Mouse (Mus musculus): ENCODE results near the gene Lxn. TPM values are rescaled to one million over a fixed set of nuclear protein-coding genes. Genes with fewer than 3 reads are reported as not detected.
A peak's percentile ranks its signal among the peaks of the same experiment; 100 is the strongest.

Gene Lxn
- total and polyA plus RNA-seq, 3 experiments, result 2.6 to 11.0 (median 4.5) TPM

DNA sequence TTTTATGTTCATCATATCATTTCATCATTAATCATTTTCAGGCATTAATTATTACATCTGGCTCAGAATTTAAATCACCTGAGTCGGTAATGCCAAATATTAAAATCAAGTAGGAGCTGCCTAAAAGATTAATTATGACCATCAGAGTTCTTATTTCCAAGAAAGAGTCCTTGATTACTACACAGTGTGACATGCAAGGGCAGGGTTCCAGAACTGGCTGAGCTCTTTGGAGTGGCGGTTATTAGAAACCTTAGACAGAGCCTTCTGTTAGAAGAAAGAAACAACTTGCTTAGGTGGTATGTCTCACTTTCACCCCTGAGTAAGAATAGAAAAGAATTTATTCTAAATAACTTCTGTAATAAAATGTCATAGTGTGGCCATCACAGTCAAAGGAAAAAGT, 3.6 kb upstream of the Lxn start:
- 91% methylated on average over 2 of the region's 2 CpGs for WGBS

DNA sequence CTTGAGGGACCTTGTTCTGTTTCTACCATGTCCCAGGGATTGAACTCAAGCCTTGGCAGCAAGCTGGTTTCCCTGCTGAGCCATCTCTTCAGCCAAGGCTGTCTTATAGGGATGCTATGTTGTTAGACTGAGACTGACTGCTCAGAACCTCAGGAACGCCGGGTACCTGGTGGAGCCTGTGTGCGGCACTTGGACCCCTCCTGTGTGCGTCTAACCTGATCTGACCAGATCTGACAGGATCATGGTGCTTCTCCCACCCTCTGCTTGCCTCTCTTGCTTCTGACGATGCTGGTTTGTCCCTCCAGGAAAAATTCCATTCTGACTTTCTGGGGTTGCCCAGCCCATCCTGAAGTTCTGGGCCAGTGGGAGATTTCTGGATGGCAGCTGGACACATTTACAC, 2.9 kb upstream of the Lxn start:
- Histone ChIP-seq H3K27me3 (ENCODE audit: control insufficient read depth, insufficient read depth, low read length) (no peaks in the 10 kb centered on the region), H3K36me3 (ENCODE audit: control insufficient read depth, insufficient read depth, low read length) (no peaks in the 10 kb centered on the region; the same call in 1 of the 2 replicates), H3K9ac (ENCODE audit: low read depth, low read length) (no peak overlapping the region), H3K27ac (no peak overlapping the region), H3K4me3 (no peak overlapping the region), H3K79me2 (replicated peaks; ENCODE audit: control insufficient read depth, insufficient read depth, low read length) (no peaks in the 10 kb centered on the region; the same call in 1 of the 2 replicates), H3K4me1 (ENCODE audit: control insufficient read depth, insufficient read depth, low read length) (peaks cover 2% of the 10 kb centered on the region; the same call in 1 of the 2 replicates)
- 95% methylated on average over 5 of the region's 5 CpGs for WGBS
- DNase-seq, result no peak
- intact Hi-C loops (cut with DNase I), result no loop called here
- no peak for TF ChIP-seq POLR2A (IDR thresholded peaks at IDR 0.05; ENCODE audit: insufficient read depth, low read depth, low read length)
- no peak for TF ChIP-seq EP300 (IDR thresholded peaks at IDR 0.05; ENCODE audit: insufficient read depth, low read depth, low read length)
- no peak for TF ChIP-seq CTCF (IDR thresholded peaks at IDR 0.05)

More for the DNA sequence above, 3.6 kb upstream of the Lxn start:
- no peak overlapping the region for H3K4me3 ChIP-seq
- intact Hi-C loops (cut with DNase I), result no loop called here
- no peaks in the 10 kb centered on the region for H3K27me3 ChIP-seq (ENCODE audit: control insufficient read depth, insufficient read depth, low read length)
- no peak overlapping the region for H3K9ac ChIP-seq (ENCODE audit: low read depth, low read length)
- TF ChIP-seq EP300 (IDR thresholded peaks at IDR 0.05; ENCODE audit: insufficient read depth, low read depth, low read length) (no peak), POLR2A (IDR thresholded peaks at IDR 0.05; ENCODE audit: insufficient read depth, low read depth, low read length) (no peak), CTCF (IDR thresholded peaks at IDR 0.05) (no peak)
- no peaks in the 10 kb centered on the region for H3K36me3 ChIP-seq (ENCODE audit: control insufficient read depth, insufficient read depth, low read length)
- H3K4me1 ChIP-seq (ENCODE audit: control insufficient read depth, insufficient read depth, low read length), result peaks cover 2% of the 10 kb centered on the region; the same call in 1 of the 2 replicates
- no peak for DNase-seq
- H3K79me2 ChIP-seq (replicated peaks; ENCODE audit: control insufficient read depth, insufficient read depth, low read length), result no peaks in the 10 kb centered on the region; the same call in 1 of the 2 replicates
- H3K27ac ChIP-seq, result no peak overlapping the region

DNA sequence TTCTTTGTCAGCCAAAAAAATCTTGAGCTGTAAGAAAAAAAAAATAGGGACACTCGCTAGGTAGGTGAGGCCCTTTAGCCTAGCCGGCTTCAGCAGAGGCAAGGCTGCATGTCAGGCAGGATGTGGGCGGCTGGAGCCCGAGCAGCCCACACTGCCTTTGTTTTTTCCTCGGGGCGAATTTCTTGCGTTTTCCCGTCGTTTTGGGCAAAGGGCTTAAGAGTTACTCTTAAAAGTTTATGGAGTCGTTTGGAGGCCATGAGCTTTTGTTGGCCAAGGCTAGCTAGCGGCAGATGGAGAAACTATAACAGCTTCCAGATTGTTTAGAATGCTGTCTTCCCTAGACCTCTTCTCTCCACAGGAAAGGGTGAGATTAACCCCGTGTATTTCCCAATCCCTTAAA, 725 bp downstream of the Lxn start:
- Histone ChIP-seq H3K4me1 (ENCODE audit: control insufficient read depth, insufficient read depth, low read length) (peaks cover 2% of the 10 kb centered on the region; the same call in 1 of the 2 replicates), H3K79me2 (replicated peaks; ENCODE audit: control insufficient read depth, insufficient read depth, low read length) (no peaks in the 10 kb centered on the region; the same call in 1 of the 2 replicates), H3K27ac (peak overlapping the region; percentile 71; the same call in 1 of the 2 replicates), H3K27me3 (ENCODE audit: control insufficient read depth, insufficient read depth, low read length) (no peaks in the 10 kb centered on the region), H3K4me3 (peak overlapping the region; percentile 70), H3K9ac (ENCODE audit: low read depth, low read length) (peak overlapping the region; percentile 84), H3K36me3 (ENCODE audit: control insufficient read depth, insufficient read depth, low read length) (no peaks in the 10 kb centered on the region; the same call in 1 of the 2 replicates)
- WGBS, result 10% methylated on average over 12 of the region's 12 CpGs
- DNase-seq, result no peak
- intact Hi-C loops (cut with DNase I), result no loop called here
- TF ChIP-seq EP300 (IDR thresholded peaks at IDR 0.05; ENCODE audit: insufficient read depth, low read depth, low read length) (no peak), CTCF (IDR thresholded peaks at IDR 0.05) (no peak), POLR2A (IDR thresholded peaks at IDR 0.05; ENCODE audit: insufficient read depth, low read depth, low read length) (no peak)

DNA sequence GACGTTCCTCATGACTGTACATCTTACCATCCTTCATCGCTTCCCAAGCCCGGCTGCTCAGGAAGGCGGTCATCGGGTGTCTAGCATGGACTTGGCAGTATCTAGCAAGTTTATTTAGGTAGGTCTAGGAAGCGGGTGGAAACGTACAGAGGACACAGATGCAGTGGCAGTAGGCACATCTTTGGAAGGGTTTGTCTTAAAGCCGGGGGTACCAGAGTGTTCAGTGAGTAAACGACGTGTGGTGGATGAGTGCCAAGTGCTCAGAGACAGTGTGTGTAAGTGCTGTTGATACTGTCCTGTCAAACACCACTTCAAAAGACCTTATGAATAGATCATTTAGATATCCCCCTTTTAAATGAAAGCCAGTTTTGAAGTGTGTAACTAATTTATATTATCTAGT, 1.1 kb downstream of the Lxn start:
- Histone ChIP-seq H3K4me1 (ENCODE audit: control insufficient read depth, insufficient read depth, low read length) (peaks cover 2% of the 10 kb centered on the region; the same call in 1 of the 2 replicates), H3K27me3 (ENCODE audit: control insufficient read depth, insufficient read depth, low read length) (no peaks in the 10 kb centered on the region), H3K36me3 (ENCODE audit: control insufficient read depth, insufficient read depth, low read length) (no peaks in the 10 kb centered on the region; the same call in 1 of the 2 replicates), H3K79me2 (replicated peaks; ENCODE audit: control insufficient read depth, insufficient read depth, low read length) (no peaks in the 10 kb centered on the region; the same call in 1 of the 2 replicates), H3K4me3 (peak overlapping the region; percentile 70), H3K27ac (no peak overlapping the region), H3K9ac (ENCODE audit: low read depth, low read length) (peak overlapping the region; percentile 10; the same call in 1 of the 2 replicates)
- 34% methylated on average over 10 of the region's 10 CpGs for WGBS
- intact Hi-C loops (cut with DNase I), result no loop called here
- DNase-seq, result no peak
- no peak for TF ChIP-seq POLR2A (IDR thresholded peaks at IDR 0.05; ENCODE audit: insufficient read depth, low read depth, low read length)
- TF ChIP-seq EP300 (IDR thresholded peaks at IDR 0.05; ENCODE audit: insufficient read depth, low read depth, low read length), result no peak
- no peak for TF ChIP-seq CTCF (IDR thresholded peaks at IDR 0.05)

DNA sequence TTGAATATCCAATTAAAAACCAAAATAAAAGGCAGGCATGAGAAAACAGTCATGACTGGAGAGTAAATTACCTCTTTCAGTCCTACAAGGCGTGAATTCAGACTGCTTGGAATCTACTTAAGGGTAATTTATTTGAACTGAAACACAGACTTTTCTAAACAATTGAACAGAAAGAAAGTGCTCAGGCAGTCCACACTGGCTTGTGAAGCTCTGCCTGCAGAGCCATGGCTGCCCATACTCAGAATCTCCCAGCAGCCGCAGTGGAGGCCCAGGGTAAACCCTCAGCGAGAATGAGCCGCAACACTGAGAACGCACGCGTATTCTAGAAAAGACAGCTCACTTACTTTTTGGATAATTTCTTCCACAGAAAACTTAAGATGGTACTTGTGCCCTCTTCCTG, 1.7 kb downstream of the Lxn start:
- no peak overlapping the region for H3K27ac ChIP-seq
- H3K9ac ChIP-seq (ENCODE audit: low read depth, low read length), result no peak overlapping the region
- TF ChIP-seq CTCF (IDR thresholded peaks at IDR 0.05), result no peak
- no peak for TF ChIP-seq POLR2A (IDR thresholded peaks at IDR 0.05; ENCODE audit: insufficient read depth, low read depth, low read length)
- no peak for TF ChIP-seq EP300 (IDR thresholded peaks at IDR 0.05; ENCODE audit: insufficient read depth, low read depth, low read length)
- intact Hi-C loops (cut with DNase I), result no loop called here
- H3K27me3 ChIP-seq (ENCODE audit: control insufficient read depth, insufficient read depth, low read length), result no peaks in the 10 kb centered on the region
- H3K79me2 ChIP-seq (replicated peaks; ENCODE audit: control insufficient read depth, insufficient read depth, low read length), result no peaks in the 10 kb centered on the region; the same call in 1 of the 2 replicates
- H3K4me3 ChIP-seq, result no peak overlapping the region
- no peaks in the 10 kb centered on the region; the same call in 1 of the 2 replicates for H3K36me3 ChIP-seq (ENCODE audit: control insufficient read depth, insufficient read depth, low read length)
- DNase-seq, result no peak
- 86% methylated on average over 7 of the region's 7 CpGs for WGBS
- H3K4me1 ChIP-seq (ENCODE audit: control insufficient read depth, insufficient read depth, low read length), result peaks cover 2% of the 10 kb centered on the region; the same call in 1 of the 2 replicates

DNA sequence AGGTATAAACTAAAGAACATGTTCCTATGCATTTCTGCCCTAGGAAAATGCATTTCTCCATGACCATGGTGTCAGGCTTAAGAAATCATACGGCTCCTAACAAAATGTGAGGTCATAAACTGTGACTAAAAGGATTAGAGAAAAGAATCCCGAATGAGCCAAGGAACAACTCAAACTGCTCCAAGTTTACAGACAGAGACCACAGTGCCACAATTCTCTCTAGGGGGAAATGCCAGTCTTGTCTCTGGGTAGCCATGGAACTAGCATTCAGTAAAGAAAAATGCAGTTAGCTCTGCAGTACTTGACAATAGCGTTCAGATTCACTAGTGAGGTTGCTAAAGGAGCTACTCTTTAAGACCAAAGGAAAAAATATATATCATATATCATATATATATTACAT, 3.8 kb downstream of the Lxn start:
- Histone ChIP-seq H3K79me2 (replicated peaks; ENCODE audit: control insufficient read depth, insufficient read depth, low read length) (no peaks in the 10 kb centered on the region; the same call in 1 of the 2 replicates), H3K27me3 (ENCODE audit: control insufficient read depth, insufficient read depth, low read length) (no peaks in the 10 kb centered on the region), H3K4me3 (no peak overlapping the region), H3K27ac (no peak overlapping the region), H3K9ac (ENCODE audit: low read depth, low read length) (no peak overlapping the region), H3K36me3 (ENCODE audit: control insufficient read depth, insufficient read depth, low read length) (no peaks in the 10 kb centered on the region; the same call in 1 of the 2 replicates), H3K4me1 (ENCODE audit: control insufficient read depth, insufficient read depth, low read length) (peaks cover 2% of the 10 kb centered on the region; the same call in 1 of the 2 replicates)
- DNase-seq, result no peak
- 92% methylated on average over 3 of the region's 3 CpGs for WGBS
- intact Hi-C loops (cut with DNase I), result loop anchor here (5.0 kb wide), 1 partner anchor 122 kb away; the partner anchor contains the start of gene Mfsd1
- TF ChIP-seq POLR2A (IDR thresholded peaks at IDR 0.05; ENCODE audit: insufficient read depth, low read depth, low read length) (no peak), EP300 (IDR thresholded peaks at IDR 0.05; ENCODE audit: insufficient read depth, low read depth, low read length) (no peak), CTCF (IDR thresholded peaks at IDR 0.05) (no peak)
